Mouse (Mus musculus): ENCODE results near the gene Slc38a9.

GRCm38 (mm10) chr13:112695526-112696240 lies 35.1 kb downstream of the Slc38a9 start:
- TF ChIP-seq ZNF384 (IDR thresholded peaks at IDR 0.05; ENCODE audit: low read depth, low read length) (no peak), CHD2 (IDR thresholded peaks at IDR 0.05; ENCODE audit: low read depth, low read length) (no peak), ZC3H11A (IDR thresholded peaks at IDR 0.05; ENCODE audit: borderline replicate concordance, low read depth, low read length) (no peak), HCFC1 (IDR thresholded peaks at IDR 0.05; ENCODE audit: borderline replicate concordance, insufficient read depth, low read length) (no peak)
